Mouse (Mus musculus): ENCODE measurements around the gene Phkb.

GRCm38 (mm10) chr8:85854220-85855123 lies 13.7 kb downstream of the Phkb start:
- TF ChIP-seq CTCF (IDR thresholded peaks at IDR 0.05; ENCODE audit: low read depth), result no peak
- no peak for TF ChIP-seq EP300 (IDR thresholded peaks at IDR 0.05; ENCODE audit: low read depth)

All from heart, postnatal 0 days (tissue).